Mouse (Mus musculus) ES-Bruce4 (cell line): ENCODE results near the gene Srsf10. TPM values are rescaled to one million over a fixed set of nuclear protein-coding genes. Genes with fewer than 3 reads are reported as not detected.

Experiments
- H3K27ac ChIP-seq: 2 replicates; pipeline ENCODE4 v1.5.1; 2012; ENCODE audit warnings: low read length, inconsistent platforms; ENCODE audit not compliant: insufficient read depth
- H3K27me3 ChIP-seq: 2 replicates; pipeline ENCODE4 v1.6.1; 2012; ENCODE audit warnings: mild to moderate bottlenecking, low read length, inconsistent platforms; ENCODE audit not compliant: control insufficient read depth, poor library complexity, insufficient read depth, severe bottlenecking
- H3K36me3 ChIP-seq: 2 replicates; pipeline ENCODE4 v1.6.1; 2012; ENCODE audit warnings: inconsistent platforms, mild to moderate bottlenecking, low read length, moderate library complexity; ENCODE audit not compliant: control insufficient read depth, poor library complexity, insufficient read depth, severe bottlenecking
- H3K4me1 ChIP-seq: one replicate; pipeline ENCODE4 v1.8.1; 2011; ENCODE audit warnings: low read length; ENCODE audit not compliant: control insufficient read depth, insufficient read depth
- H3K4me3 ChIP-seq: 2 replicates; pipeline ENCODE4 v1.5.1; 2011; ENCODE audit warnings: low read depth, mild to moderate bottlenecking, low read length
- H3K9ac ChIP-seq: 2 replicates; pipeline ENCODE4 v1.6.1; 2012; ENCODE audit warnings: low read depth, mild to moderate bottlenecking, inconsistent platforms; ENCODE audit not compliant: poor library complexity, severe bottlenecking
- H3K9me3 ChIP-seq: replicated peaks from 2 replicates; pipeline ENCODE4 v1.6.1; 2012; ENCODE audit warnings: mild to moderate bottlenecking, low read length, inconsistent platforms; ENCODE audit not compliant: control insufficient read depth, poor library complexity, insufficient read depth, severe bottlenecking
- CTCF ChIP-seq: IDR thresholded peaks from one replicate; pipeline ENCODE4 v1.8.1; 2011; ENCODE audit warnings: low read depth, low read length
- EP300 ChIP-seq: IDR thresholded peaks from 2 replicates; pipeline ENCODE4 v1.6.1; 2011; ENCODE audit warnings: low read depth, low read length; ENCODE audit not compliant: insufficient read depth
- POLR2A ChIP-seq: IDR thresholded peaks from one replicate; pipeline ENCODE4 v1.8.1; 2011; ENCODE audit warnings: low read length; ENCODE audit not compliant: insufficient read depth
- polyA plus RNA-seq: library from polyadenylated mRNA; stranded (reverse); fragments of >200 nt; gene quantifications from 2 replicates; pipeline ENCODE4 v1.2.4, GENCODE M21; 2011; ENCODE audit warnings: low read depth; ENCODE audit not compliant: missing spikeins, insufficient read depth, insufficient read length

Gene Srsf10
- polyA plus RNA-seq, 1 experiment: 302 TPM

DNA sequence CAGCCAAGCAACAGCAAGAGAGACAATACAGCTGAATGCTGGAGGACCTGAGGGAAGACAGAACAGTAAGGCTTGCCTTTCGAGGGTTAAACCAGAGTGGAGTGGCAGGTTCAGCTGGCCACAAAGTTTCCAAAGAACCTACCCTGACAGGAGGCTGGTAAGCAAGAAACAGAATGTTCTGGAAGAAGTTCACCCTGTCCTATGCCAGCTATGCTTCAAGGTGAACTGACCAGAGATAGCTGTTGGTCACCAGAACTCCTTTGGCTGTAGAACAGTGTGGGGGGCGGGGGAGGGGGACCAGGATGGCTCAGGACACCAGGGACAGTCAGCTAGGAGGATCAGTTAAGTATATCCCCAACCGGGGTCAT lies 16.6 kb upstream of the Srsf10 start:
- no peak overlapping the region for H3K9ac ChIP-seq
- H3K4me1 ChIP-seq: no peaks in the 10 kb centered on the region
- no peaks in the 10 kb centered on the region for H3K27me3 ChIP-seq
- H3K9me3 ChIP-seq: no peaks in the 10 kb centered on the region; the same call in 1 of the 2 replicates
- TF ChIP-seq EP300 (no peak), POLR2A (no peak), CTCF (no peak)
- no peak overlapping the region for H3K4me3 ChIP-seq
- H3K36me3 ChIP-seq: no peaks in the 10 kb centered on the region
- no peak overlapping the region for H3K27ac ChIP-seq

DNA sequence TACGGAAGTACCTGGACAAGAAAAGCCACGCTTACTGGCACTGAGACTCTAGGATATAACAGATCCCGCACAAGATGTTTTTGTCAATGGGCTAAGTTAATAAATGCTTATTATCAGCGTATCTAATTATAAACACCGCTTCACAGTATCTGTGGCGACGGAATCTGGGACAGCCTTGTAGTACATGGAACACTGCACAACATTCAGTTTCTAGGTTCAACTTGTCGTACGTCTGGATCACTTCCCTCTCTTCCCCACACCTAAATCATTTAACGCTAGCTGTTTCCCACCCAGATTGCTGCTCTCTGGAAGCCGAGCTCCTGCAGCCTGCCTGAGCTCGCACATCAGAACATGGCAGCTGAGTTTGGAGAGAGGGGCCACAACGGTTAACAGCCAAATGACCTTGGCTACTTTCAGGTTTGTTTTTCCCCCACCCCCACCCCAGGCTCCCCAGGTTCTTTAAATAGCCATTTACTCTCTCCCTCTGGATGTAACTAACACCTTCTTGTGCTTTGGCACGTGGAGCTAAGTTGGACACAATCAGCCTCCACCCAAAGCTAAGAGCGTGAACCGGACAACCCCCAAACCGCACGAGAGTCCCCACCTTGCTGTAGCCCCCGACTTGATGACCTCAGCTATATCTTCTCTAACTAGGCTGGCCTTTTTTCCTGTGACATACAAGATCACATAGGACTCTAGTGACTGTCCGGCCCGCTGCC lies 16.1 kb upstream of the Srsf10 start:
- Histone ChIP-seq H3K4me1 (peaks cover 1% of the 10 kb centered on the region), H3K27me3 (no peaks in the 10 kb centered on the region), H3K27ac (no peak overlapping the region), H3K36me3 (no peaks in the 10 kb centered on the region), H3K9me3 (no peaks in the 10 kb centered on the region; the same call in 1 of the 2 replicates), H3K4me3 (no peak overlapping the region), H3K9ac (no peak overlapping the region)
- TF ChIP-seq POLR2A (no peak), EP300 (no peak), CTCF (no peak)

DNA sequence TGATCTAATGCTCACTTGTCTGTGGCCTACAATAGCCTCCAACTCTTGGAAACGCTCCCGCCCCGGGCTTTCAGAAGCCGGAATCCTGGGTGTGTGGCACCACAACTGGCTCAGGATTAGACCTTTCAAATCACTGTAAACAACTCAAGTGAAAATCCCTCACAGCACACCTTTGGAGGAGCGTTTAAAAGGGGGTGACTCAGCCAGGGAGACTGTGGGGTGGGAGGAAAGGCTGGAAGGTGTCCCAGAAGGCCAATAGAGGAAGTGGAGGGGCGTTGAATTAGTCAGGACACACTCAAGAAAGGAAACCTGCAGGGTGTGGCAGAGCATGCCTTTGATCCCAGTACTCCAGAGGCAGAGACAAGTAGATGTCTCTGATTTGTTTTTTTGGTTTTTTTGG lies 11.1 kb upstream of the Srsf10 start:
- TF ChIP-seq POLR2A: no peak
- no peak for TF ChIP-seq EP300
- no peak for TF ChIP-seq CTCF

GRCm38 (mm10) chr4:135847581-135847980 lies 8.0 kb upstream of the Srsf10 start:
- Histone ChIP-seq H3K36me3 (no peaks in the 10 kb centered on the region), H3K27ac (no peak overlapping the region), H3K27me3 (no peaks in the 10 kb centered on the region), H3K9me3 (no peaks in the 10 kb centered on the region), H3K4me3 (no peak overlapping the region), H3K4me1 (peaks cover 1% of the 10 kb centered on the region), H3K9ac (no peak overlapping the region)
- TF ChIP-seq POLR2A (no peak), CTCF (no peak), EP300 (no peak)

More for the DNA sequence above, 11.1 kb upstream of the Srsf10 start:
- no peak overlapping the region for H3K27ac ChIP-seq
- no peaks in the 10 kb centered on the region; the same call in 1 of the 2 replicates for H3K9me3 ChIP-seq
- no peaks in the 10 kb centered on the region for H3K27me3 ChIP-seq
- peaks cover 1% of the 10 kb centered on the region for H3K4me1 ChIP-seq
- H3K9ac ChIP-seq: no peak overlapping the region
- no peaks in the 10 kb centered on the region for H3K36me3 ChIP-seq
- H3K4me3 ChIP-seq: no peak overlapping the region

GRCm38 (mm10) chr4:135850411-135851095 lies 5.0 kb upstream of the Srsf10 start:
- H3K36me3 ChIP-seq: no peaks in the 10 kb centered on the region
- no peak overlapping the region for H3K4me3 ChIP-seq
- H3K9me3 ChIP-seq: no peaks in the 10 kb centered on the region
- no peak overlapping the region for H3K27ac ChIP-seq
- H3K27me3 ChIP-seq: no peaks in the 10 kb centered on the region
- H3K4me1 ChIP-seq: no peaks in the 10 kb centered on the region
- no peak for TF ChIP-seq POLR2A
- TF ChIP-seq EP300: no peak
- no peak for TF ChIP-seq CTCF
- H3K9ac ChIP-seq: no peak overlapping the region

DNA sequence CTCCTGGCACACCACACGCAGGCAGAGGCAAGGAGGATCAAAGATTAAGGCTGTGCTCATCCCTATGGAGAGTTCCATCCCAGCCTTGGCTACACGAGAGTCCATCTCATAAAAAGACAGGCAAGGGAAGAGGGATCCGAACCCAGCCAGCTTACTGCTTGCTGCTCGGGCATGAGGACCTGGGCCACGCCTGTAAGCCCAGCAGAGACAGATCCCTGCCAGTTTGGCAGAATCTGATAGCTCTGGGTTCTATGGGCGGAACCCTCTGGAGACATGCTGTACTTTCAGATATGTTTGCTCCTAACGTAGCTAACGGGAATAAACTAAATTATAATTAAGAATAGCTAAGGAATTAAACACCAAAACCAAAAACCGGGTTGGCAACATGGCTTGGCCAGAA lies 3.6 kb upstream of the Srsf10 start:
- Histone ChIP-seq H3K9me3 (no peaks in the 10 kb centered on the region), H3K27ac (no peak overlapping the region), H3K9ac (no peak overlapping the region), H3K4me3 (no peak overlapping the region), H3K4me1 (no peaks in the 10 kb centered on the region), H3K36me3 (no peaks in the 10 kb centered on the region), H3K27me3 (no peaks in the 10 kb centered on the region)
- TF ChIP-seq EP300: no peak
- TF ChIP-seq POLR2A: no peak
- TF ChIP-seq CTCF: no peak
